Mouse (Mus musculus): ENCODE measurements around the gene Cbx2. TPM values are rescaled to one million over a fixed set of nuclear protein-coding genes. Genes with fewer than 3 reads are reported as not detected.
A peak's percentile ranks its signal among the peaks of the same experiment; 100 is the strongest.

Gene Cbx2
- polyA plus RNA-seq, 1 experiment from 2014 or later = 17.8 TPM

- no peak for ATAC-seq
- peaks cover 49% of the 10 kb centered on the region for H3K4me1 ChIP-seq (ENCODE audit: control insufficient read depth, insufficient read depth, low read length)
- no peak overlapping the region for H3K27ac ChIP-seq (ENCODE audit: low read length)
- H3K27me3 ChIP-seq (replicated peaks; ENCODE audit: control insufficient read depth, insufficient read depth, low read length) = peaks cover 49% of the 10 kb centered on the region
- peak overlapping the region; percentile 76 for H3K4me3 ChIP-seq (ENCODE audit: low read length)
- WGBS = 15% methylated on average over 21 of the region's 21 CpGs
- peak overlapping the region; percentile 86 for H3K9ac ChIP-seq (ENCODE audit: low read depth, low read length)
- no peaks in the 10 kb centered on the region for H3K9me3 ChIP-seq (ENCODE audit: control insufficient read depth, low read length)
- H3K4me2 ChIP-seq (ENCODE audit: low read depth, low read length) = peak overlapping the region; percentile 67
- peaks cover 6% of the 10 kb centered on the region for H3K36me3 ChIP-seq (ENCODE audit: control insufficient read depth, insufficient read depth, low read length)
Measured at GRCm38 (mm10) chr11:119039732-119040512, 17.2 kb downstream of the Cbx2 start.

- Histone ChIP-seq H3K4me1 (ENCODE audit: control insufficient read depth, insufficient read depth, low read length) (peaks cover 51% of the 10 kb centered on the region), H3K27me3 (replicated peaks; ENCODE audit: control insufficient read depth, insufficient read depth, low read length) (peaks cover 49% of the 10 kb centered on the region), H3K9ac (ENCODE audit: low read depth, low read length) (peak within 1 kb of the TSS; percentile 86), H3K9me3 (ENCODE audit: control insufficient read depth, low read length) (no peaks in the 10 kb centered on the region), H3K4me2 (ENCODE audit: low read depth, low read length) (peak within 1 kb of the TSS; percentile 97), H3K27ac (ENCODE audit: low read length) (peak within 1 kb of the TSS; percentile 73), H3K4me3 (ENCODE audit: low read length) (peak within 1 kb of the TSS; percentile 76), H3K36me3 (ENCODE audit: control insufficient read depth, insufficient read depth, low read length) (peaks cover 6% of the 10 kb centered on the region)
- WGBS = under 1% methylated on average over 52 of the region's 63 CpGs
- ATAC-seq = peak; percentile 93
Measured at GRCm38 (mm10) chr11:119040600-119041324, 18.0 kb downstream of the Cbx2 start, which contains the start of gene Cbx8. Gene Cbx8, minus strand, starts transcription at chr11:119040969.

GRCm38 (mm10) chr11:119041325-119041716 lies 18.6 kb downstream of the Cbx2 start:
- under 1% methylated on average over 31 of the region's 31 CpGs for WGBS
- H3K27ac ChIP-seq (ENCODE audit: low read length) = no peak overlapping the region
- H3K4me1 ChIP-seq (ENCODE audit: control insufficient read depth, insufficient read depth, low read length) = peaks cover 53% of the 10 kb centered on the region
- H3K4me3 ChIP-seq (ENCODE audit: low read length) = peak overlapping the region; percentile 76
- peaks cover 6% of the 10 kb centered on the region for H3K36me3 ChIP-seq (ENCODE audit: control insufficient read depth, insufficient read depth, low read length)
- ATAC-seq = peak; percentile 54
- peaks cover 49% of the 10 kb centered on the region for H3K27me3 ChIP-seq (replicated peaks; ENCODE audit: control insufficient read depth, insufficient read depth, low read length)
- H3K9ac ChIP-seq (ENCODE audit: low read depth, low read length) = peak overlapping the region; percentile 70
- no peaks in the 10 kb centered on the region for H3K9me3 ChIP-seq (ENCODE audit: control insufficient read depth, low read length)
- peak overlapping the region; percentile 97 for H3K4me2 ChIP-seq (ENCODE audit: low read depth, low read length)

- 1% methylated on average over 30 of the region's 31 CpGs for WGBS
- Histone ChIP-seq H3K27ac (ENCODE audit: low read length) (no peak overlapping the region), H3K4me1 (ENCODE audit: control insufficient read depth, insufficient read depth, low read length) (peaks cover 58% of the 10 kb centered on the region), H3K9ac (ENCODE audit: low read depth, low read length) (peak overlapping the region; percentile 70), H3K27me3 (replicated peaks; ENCODE audit: control insufficient read depth, insufficient read depth, low read length) (peaks cover 52% of the 10 kb centered on the region), H3K4me3 (ENCODE audit: low read length) (peak overlapping the region; percentile 76), H3K9me3 (ENCODE audit: control insufficient read depth, low read length) (no peaks in the 10 kb centered on the region), H3K36me3 (ENCODE audit: control insufficient read depth, insufficient read depth, low read length) (peaks cover 6% of the 10 kb centered on the region), H3K4me2 (ENCODE audit: low read depth, low read length) (peak overlapping the region; percentile 97)
- ATAC-seq = no peak
Measured at GRCm38 (mm10) chr11:119041750-119042465, 19.1 kb downstream of the Cbx2 start.

- no peak overlapping the region for H3K9ac ChIP-seq (ENCODE audit: low read depth, low read length)
- H3K27me3 ChIP-seq (replicated peaks; ENCODE audit: control insufficient read depth, insufficient read depth, low read length) = peaks cover 55% of the 10 kb centered on the region
- 2% methylated on average over 52 of the region's 52 CpGs for WGBS
Measured at GRCm38 (mm10) chr11:119042466-119043272, 19.9 kb downstream of the Cbx2 start.

GRCm38 (mm10) chr11:119043273-119043540 lies 20.4 kb downstream of the Cbx2 start:
- Histone ChIP-seq H3K27me3 (replicated peaks; ENCODE audit: control insufficient read depth, insufficient read depth, low read length) (peaks cover 61% of the 10 kb centered on the region), H3K9me3 (ENCODE audit: control insufficient read depth, low read length) (no peaks in the 10 kb centered on the region), H3K4me3 (ENCODE audit: low read length) (no peak overlapping the region), H3K4me1 (ENCODE audit: control insufficient read depth, insufficient read depth, low read length) (peaks cover 60% of the 10 kb centered on the region), H3K4me2 (ENCODE audit: low read depth, low read length) (no peak overlapping the region), H3K9ac (ENCODE audit: low read depth, low read length) (no peak overlapping the region), H3K36me3 (ENCODE audit: control insufficient read depth, insufficient read depth, low read length) (peaks cover 6% of the 10 kb centered on the region), H3K27ac (ENCODE audit: low read length) (no peak overlapping the region)
- 2% methylated on average over 4 of the region's 4 CpGs for WGBS
- no peak for ATAC-seq

More at GRCm38 (mm10) chr11:119042466-119043272, 19.9 kb downstream of the Cbx2 start:
- no peak overlapping the region for H3K27ac ChIP-seq (ENCODE audit: low read length)
- no peak for ATAC-seq
- peak overlapping the region; percentile 20; the same call in 1 of the 2 replicates for H3K4me3 ChIP-seq (ENCODE audit: low read length)
- no peaks in the 10 kb centered on the region for H3K9me3 ChIP-seq (ENCODE audit: control insufficient read depth, low read length)
- H3K4me2 ChIP-seq (ENCODE audit: low read depth, low read length) = 0 out of 2 replicates have a peak overlapping the region, but pooled peaks have one; percentile 4
- peaks cover 6% of the 10 kb centered on the region for H3K36me3 ChIP-seq (ENCODE audit: control insufficient read depth, insufficient read depth, low read length)
- peaks cover 56% of the 10 kb centered on the region for H3K4me1 ChIP-seq (ENCODE audit: control insufficient read depth, insufficient read depth, low read length)

- Histone ChIP-seq H3K4me1 (ENCODE audit: control insufficient read depth, insufficient read depth, low read length) (peaks cover 57% of the 10 kb centered on the region), H3K27ac (ENCODE audit: low read length) (no peak overlapping the region), H3K4me3 (ENCODE audit: low read length) (no peak overlapping the region), H3K9ac (ENCODE audit: low read depth, low read length) (no peak overlapping the region), H3K27me3 (replicated peaks; ENCODE audit: control insufficient read depth, insufficient read depth, low read length) (peaks cover 62% of the 10 kb centered on the region), H3K36me3 (ENCODE audit: control insufficient read depth, insufficient read depth, low read length) (peaks cover 2% of the 10 kb centered on the region; the same call in 1 of the 2 replicates), H3K4me2 (ENCODE audit: low read depth, low read length) (no peak overlapping the region; the same call in 1 of the 2 replicates), H3K9me3 (ENCODE audit: control insufficient read depth, low read length) (no peaks in the 10 kb centered on the region)
- no peak for ATAC-seq
- 4% methylated on average over 10 of the region's 10 CpGs for WGBS
Measured at GRCm38 (mm10) chr11:119043761-119044550, 21.2 kb downstream of the Cbx2 start.
